Mouse (Mus musculus) hindbrain, embryonic 12.5 days (tissue): ENCODE data around the gene Epha2. TPM values are rescaled to one million over a fixed set of nuclear protein-coding genes. Genes with fewer than 3 reads are reported as not detected.

Source experiments
- ATAC-seq: fragments of 200-750 bp; cut with Nextera tagmentation; 2 replicates; pipeline ENCODE4 v1.8.0; 2017; ENCODE audit warnings: moderate TSS enrichment; ENCODE audit not compliant: low FRiP score
- H3K27ac ChIP-seq: fragments of 300-500 bp; sonication (generic); 2 replicates; pipeline ENCODE4 v1.5.1; 2016; ENCODE audit warnings: mild to moderate bottlenecking
- H3K27me3 ChIP-seq: fragments of 300-500 bp; sonication (generic); 2 replicates; pipeline ENCODE4 v1.6.1; 2016; ENCODE audit warnings: mild to moderate bottlenecking
- H3K36me3 ChIP-seq: fragments of 300-500 bp; sonication (generic); 2 replicates; pipeline ENCODE4 v1.6.1; 2016; ENCODE audit warnings: mild to moderate bottlenecking
- H3K4me1 ChIP-seq: fragments of 300-500 bp; sonication (generic); 2 replicates; pipeline ENCODE4 v1.6.1; 2016
- H3K4me2 ChIP-seq: fragments of 300-500 bp; sonication (generic); replicated peaks from 2 replicates; pipeline ENCODE4 v1.6.1; 2016; ENCODE audit warnings: mild to moderate bottlenecking
- H3K4me3 ChIP-seq: fragments of 300-500 bp; sonication (generic); 2 replicates; pipeline ENCODE4 v1.5.1; 2016; ENCODE audit warnings: mild to moderate bottlenecking
- H3K9ac ChIP-seq: fragments of 300-500 bp; sonication (generic); 2 replicates; pipeline ENCODE4 v1.6.1; 2016; ENCODE audit warnings: mild to moderate bottlenecking, moderate library complexity
- H3K9me3 ChIP-seq: fragments of 300-500 bp; sonication (generic); replicated peaks from 2 replicates; pipeline ENCODE4 v1.6.1; 2016; ENCODE audit warnings: mild to moderate bottlenecking
- WGBS: fragments of 180-500 bp; shearing (Covaris S2); methylation state at CpG from one replicate; pipeline ENCODE4 v1.1.7; 2016; 5-methylcytosine and 5-hydroxymethylcytosine counted together
- polyA plus RNA-seq: library from polyadenylated mRNA; unstranded; fragments of >200 nt; fragmentation: Nextera tagmentation; extraction: Ambion mirVana; gene quantifications from 2 replicates; pipeline ENCODE4 v1.2.1, GENCODE M21; 2016

Gene Epha2
- polyA plus RNA-seq, 1 experiment from 2014 or later: 2.7 TPM

- H3K27ac ChIP-seq: peak overlapping the region; percentile 36; the same call in 1 of the 2 replicates
- H3K9ac ChIP-seq: no peak overlapping the region
- H3K9me3 ChIP-seq: no peaks in the 10 kb centered on the region
- H3K4me3 ChIP-seq: no peak overlapping the region
- ATAC-seq: no peak
- H3K36me3 ChIP-seq: no peaks in the 10 kb centered on the region
- H3K4me1 ChIP-seq: peaks cover 66% of the 10 kb centered on the region
- H3K4me2 ChIP-seq: no peak overlapping the region
- 35% methylated on average over 10 of the region's 10 CpGs for WGBS
- 0 out of 2 replicates have a peak, but pooled peaks cover under 1% of the 10 kb centered on the region for H3K27me3 ChIP-seq
Measured at GRCm38 (mm10) chr4:141309773-141310145, 8.7 kb downstream of the Epha2 start.

- H3K4me1 ChIP-seq: peaks cover 64% of the 10 kb centered on the region
- no peak overlapping the region for H3K4me2 ChIP-seq
- no peaks in the 10 kb centered on the region for H3K36me3 ChIP-seq
- ATAC-seq: 0 out of 2 replicates have a peak, but pooled peaks have one; percentile 17
- H3K4me3 ChIP-seq: no peak overlapping the region
- H3K9ac ChIP-seq: no peak overlapping the region
- 19% methylated on average over 8 of the region's 8 CpGs for WGBS
- H3K27ac ChIP-seq: peak overlapping the region; percentile 36; the same call in 1 of the 2 replicates
- H3K9me3 ChIP-seq: no peaks in the 10 kb centered on the region
- H3K27me3 ChIP-seq: no peaks in the 10 kb centered on the region
Measured at GRCm38 (mm10) chr4:141310191-141310606, 9.2 kb downstream of the Epha2 start.

- no peaks in the 10 kb centered on the region for H3K36me3 ChIP-seq
- H3K9ac ChIP-seq: no peak overlapping the region
- H3K27me3 ChIP-seq: no peaks in the 10 kb centered on the region
- no peak overlapping the region for H3K27ac ChIP-seq
- H3K4me2 ChIP-seq: no peak overlapping the region
- ATAC-seq: no peak
- H3K4me3 ChIP-seq: no peak overlapping the region
- 88% methylated on average over 7 of the region's 7 CpGs for WGBS
- peaks cover 57% of the 10 kb centered on the region for H3K4me1 ChIP-seq
- no peaks in the 10 kb centered on the region for H3K9me3 ChIP-seq
Measured at GRCm38 (mm10) chr4:141311078-141311477, 10.0 kb downstream of the Epha2 start.

GRCm38 (mm10) chr4:141311506-141311905 lies 10.5 kb downstream of the Epha2 start:
- Histone ChIP-seq H3K9me3 (no peaks in the 10 kb centered on the region), H3K9ac (no peak overlapping the region), H3K27ac (no peak overlapping the region; the same call in 1 of the 2 replicates), H3K4me1 (peaks cover 53% of the 10 kb centered on the region), H3K4me2 (no peak overlapping the region), H3K36me3 (no peaks in the 10 kb centered on the region), H3K27me3 (no peaks in the 10 kb centered on the region), H3K4me3 (no peak overlapping the region)
- 51% methylated on average over 6 of the region's 6 CpGs for WGBS
- ATAC-seq: no peak

- Histone ChIP-seq H3K27ac (no peak overlapping the region), H3K36me3 (no peaks in the 10 kb centered on the region), H3K9ac (no peak overlapping the region), H3K27me3 (no peaks in the 10 kb centered on the region), H3K9me3 (no peaks in the 10 kb centered on the region), H3K4me2 (no peak overlapping the region), H3K4me3 (no peak overlapping the region), H3K4me1 (peaks cover 49% of the 10 kb centered on the region)
- ATAC-seq: no peak
- WGBS: 76% methylated on average over 2 of the region's 2 CpGs
Measured at GRCm38 (mm10) chr4:141311908-141312307, 10.9 kb downstream of the Epha2 start.

- Histone ChIP-seq H3K4me1 (peaks cover 48% of the 10 kb centered on the region), H3K9me3 (no peaks in the 10 kb centered on the region), H3K36me3 (no peaks in the 10 kb centered on the region), H3K4me2 (no peak overlapping the region), H3K4me3 (no peak overlapping the region), H3K27me3 (no peaks in the 10 kb centered on the region), H3K9ac (no peak overlapping the region; the same call in 1 of the 2 replicates), H3K27ac (no peak overlapping the region)
- no peak for ATAC-seq
- WGBS: 80% methylated on average over 17 of the region's 17 CpGs
Measured at GRCm38 (mm10) chr4:141312513-141313131, 11.6 kb downstream of the Epha2 start.

GRCm38 (mm10) chr4:141313481-141313880 lies 12.4 kb downstream of the Epha2 start:
- Histone ChIP-seq H3K4me1 (peaks cover 48% of the 10 kb centered on the region), H3K27ac (no peak overlapping the region), H3K36me3 (no peaks in the 10 kb centered on the region), H3K4me2 (no peak overlapping the region), H3K4me3 (no peak overlapping the region), H3K9ac (no peak overlapping the region), H3K27me3 (no peaks in the 10 kb centered on the region), H3K9me3 (no peaks in the 10 kb centered on the region)
- no peak for ATAC-seq
- WGBS: 68% methylated on average over 8 of the region's 8 CpGs

- H3K4me1 ChIP-seq: peaks cover 48% of the 10 kb centered on the region
- no peaks in the 10 kb centered on the region for H3K27me3 ChIP-seq
- H3K4me3 ChIP-seq: no peak overlapping the region
- no peak overlapping the region for H3K4me2 ChIP-seq
- H3K36me3 ChIP-seq: no peaks in the 10 kb centered on the region
- H3K9ac ChIP-seq: no peak overlapping the region
- H3K27ac ChIP-seq: no peak overlapping the region
- no peak for ATAC-seq
- WGBS: 64% methylated on average over 11 of the region's 11 CpGs
- no peaks in the 10 kb centered on the region for H3K9me3 ChIP-seq
Measured at GRCm38 (mm10) chr4:141313924-141314323, 12.9 kb downstream of the Epha2 start.

GRCm38 (mm10) chr4:141314745-141315144 lies 13.7 kb downstream of the Epha2 start:
- Histone ChIP-seq H3K9me3 (no peaks in the 10 kb centered on the region), H3K4me3 (no peak overlapping the region), H3K9ac (no peak overlapping the region), H3K27me3 (no peaks in the 10 kb centered on the region), H3K4me2 (no peak overlapping the region), H3K27ac (no peak overlapping the region), H3K4me1 (peaks cover 43% of the 10 kb centered on the region), H3K36me3 (no peaks in the 10 kb centered on the region)
- ATAC-seq: no peak
- WGBS: 81% methylated on average over 6 of the region's 6 CpGs

GRCm38 (mm10) chr4:141316023-141316422 lies 15.0 kb downstream of the Epha2 start:
- Histone ChIP-seq H3K9me3 (no peaks in the 10 kb centered on the region), H3K9ac (no peak overlapping the region), H3K27ac (no peak overlapping the region), H3K36me3 (no peaks in the 10 kb centered on the region), H3K27me3 (no peaks in the 10 kb centered on the region), H3K4me1 (peaks cover 31% of the 10 kb centered on the region), H3K4me2 (no peak overlapping the region), H3K4me3 (no peak overlapping the region)
- no peak for ATAC-seq
- 75% methylated on average over 7 of the region's 7 CpGs for WGBS

GRCm38 (mm10) chr4:141316498-141317180 lies 15.6 kb downstream of the Epha2 start:
- no peaks in the 10 kb centered on the region for H3K9me3 ChIP-seq
- no peaks in the 10 kb centered on the region for H3K27me3 ChIP-seq
- no peak overlapping the region for H3K4me3 ChIP-seq
- H3K4me1 ChIP-seq: peaks cover 25% of the 10 kb centered on the region
- no peak for ATAC-seq
- H3K36me3 ChIP-seq: peaks cover 4% of the 10 kb centered on the region; the same call in 1 of the 2 replicates
- H3K9ac ChIP-seq: no peak overlapping the region
- WGBS: 90% methylated on average over 18 of the region's 18 CpGs
- no peak overlapping the region for H3K27ac ChIP-seq
- H3K4me2 ChIP-seq: no peak overlapping the region

- H3K27ac ChIP-seq: no peak overlapping the region
- peaks cover 4% of the 10 kb centered on the region; the same call in 1 of the 2 replicates for H3K36me3 ChIP-seq
- peaks cover 14% of the 10 kb centered on the region for H3K4me1 ChIP-seq
- no peak for ATAC-seq
- WGBS: 82% methylated on average over 7 of the region's 7 CpGs
- H3K4me2 ChIP-seq: no peak overlapping the region
- H3K9me3 ChIP-seq: no peaks in the 10 kb centered on the region
- no peak overlapping the region for H3K4me3 ChIP-seq
- no peaks in the 10 kb centered on the region for H3K27me3 ChIP-seq
- H3K9ac ChIP-seq: no peak overlapping the region
Measured at GRCm38 (mm10) chr4:141317914-141318313, 16.9 kb downstream of the Epha2 start.

- Histone ChIP-seq H3K27ac (no peak overlapping the region), H3K4me2 (no peak overlapping the region), H3K27me3 (no peaks in the 10 kb centered on the region), H3K9me3 (no peaks in the 10 kb centered on the region), H3K4me1 (no peaks in the 10 kb centered on the region), H3K36me3 (peaks cover 4% of the 10 kb centered on the region; the same call in 1 of the 2 replicates), H3K9ac (no peak overlapping the region), H3K4me3 (no peak overlapping the region)
- ATAC-seq: no peak
- 82% methylated on average over 11 of the region's 11 CpGs for WGBS
Measured at GRCm38 (mm10) chr4:141322526-141322925, 21.5 kb downstream of the Epha2 start.
